Mouse (Mus musculus): ENCODE results near the gene Wnk1. TPM values are rescaled to one million over a fixed set of nuclear protein-coding genes. Genes with fewer than 3 reads are reported as not detected.
"Not testable (repeated sequence)": the region's sequence is repeated elsewhere in the genome, so short reads cannot be mapped to it uniquely, and the experiment has no call there.

The Wnk1 gene
- 49.3 and 51.8 TPM in 2 replicates for polyA plus RNA-seq (2015; fragmentation: Nextera tagmentation; extraction: Ambion mirVana)

DNA sequence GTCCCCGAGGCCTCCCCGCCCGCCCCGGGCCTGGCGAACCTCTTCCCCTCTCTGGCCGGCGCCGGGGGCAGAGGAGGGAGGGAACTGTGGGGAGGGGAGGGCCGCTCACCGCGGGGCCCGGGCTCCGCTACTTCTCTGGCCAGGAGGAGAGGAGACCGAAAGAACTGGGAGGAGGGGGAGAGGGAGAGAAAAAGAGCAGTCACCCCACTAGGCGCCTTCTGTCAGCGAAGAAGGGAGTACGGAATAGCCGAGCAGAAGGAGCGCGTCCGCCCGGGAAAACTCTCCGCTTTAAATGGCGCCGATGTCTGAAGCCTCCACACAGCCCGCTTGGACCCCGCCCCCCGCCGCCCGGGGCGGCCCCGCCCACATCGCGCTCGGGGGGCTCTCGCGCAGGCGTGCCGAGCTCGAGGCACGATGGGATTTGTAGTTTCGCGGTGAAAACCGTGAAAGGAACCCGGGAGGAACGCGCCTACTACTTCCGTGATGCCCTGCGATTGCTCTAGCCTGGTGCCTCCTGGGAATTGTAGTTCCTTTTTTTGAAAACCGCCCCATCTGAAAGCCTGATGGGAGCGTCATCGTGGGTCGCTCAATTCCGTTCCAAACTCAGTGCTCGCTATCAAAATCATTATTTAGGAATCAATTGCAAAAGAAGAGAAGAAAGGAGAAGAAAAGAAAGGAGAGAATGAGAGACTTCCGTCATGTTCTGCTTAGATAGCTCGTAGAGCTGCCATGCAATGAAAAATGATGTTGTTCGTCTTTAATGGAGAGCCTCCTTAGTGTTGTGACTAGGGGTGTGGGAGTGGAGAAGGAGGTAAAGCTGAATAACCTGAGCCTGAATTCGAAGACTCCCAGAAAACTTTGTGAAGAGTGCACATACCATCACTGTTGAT is at the start of gene Wnk1:
Gene Wnk1, minus strand, starts transcription at position 307 of the 890 bp plus-strand sequence.
- Histone ChIP-seq H3K9ac (ENCODE audit: low read length) (peak within 1 kb of the TSS; percentile 95), H3K27me3 (ENCODE audit: control insufficient read depth, insufficient read depth, low read length) (no peaks in the 10 kb centered on the region), H3K9me3 (replicated peaks; ENCODE audit: control insufficient read depth, low read length) (no peaks in the 10 kb centered on the region), H3K4me2 (ENCODE audit: low read depth, low read length) (peak within 1 kb of the TSS; percentile 88), H3K36me3 (ENCODE audit: control insufficient read depth, insufficient read depth) (peaks cover 4% of the 10 kb centered on the region; the same call in 1 of the 2 replicates), H3K4me3 (ENCODE audit: low read length) (peak within 1 kb of the TSS; percentile 98), H3K4me1 (ENCODE audit: control insufficient read depth, insufficient read depth, low read length) (peaks cover 2% of the 10 kb centered on the region; the same call in 1 of the 2 replicates), H3K27ac (ENCODE audit: low read length) (peak within 1 kb of the TSS; percentile 100)
- ATAC-seq (replicated peaks; ENCODE audit: extremely low read depth, insufficient read depth, low FRiP score): peak; percentile 92
- under 1% methylated on average over 58 of the region's 59 CpGs for WGBS

GRCm38 (mm10) chr6:120087041-120087440 is 48.6 kb upstream of the Wnk1 start:
- H3K4me2 ChIP-seq (ENCODE audit: low read depth, low read length); H3K9me3 ChIP-seq (replicated peaks; ENCODE audit: control insufficient read depth, low read length); H3K36me3 ChIP-seq (ENCODE audit: control insufficient read depth, insufficient read depth); H3K4me3 ChIP-seq (ENCODE audit: low read length); H3K27me3 ChIP-seq (ENCODE audit: control insufficient read depth, insufficient read depth, low read length); ATAC-seq (replicated peaks; ENCODE audit: extremely low read depth, insufficient read depth, low FRiP score); H3K27ac ChIP-seq (ENCODE audit: low read length); H3K4me1 ChIP-seq (ENCODE audit: control insufficient read depth, insufficient read depth, low read length); H3K9ac ChIP-seq (ENCODE audit: low read length): not testable (repeated sequence)
- 90% methylated on average over 6 of the region's 8 CpGs for WGBS

- H3K27me3 ChIP-seq (ENCODE audit: control insufficient read depth, insufficient read depth, low read length): no peaks in the 10 kb centered on the region
- no peak overlapping the region for H3K4me3 ChIP-seq (ENCODE audit: low read length)
- no peak overlapping the region for H3K4me2 ChIP-seq (ENCODE audit: low read depth, low read length)
- no peaks in the 10 kb centered on the region for H3K9me3 ChIP-seq (replicated peaks; ENCODE audit: control insufficient read depth, low read length)
- no peaks in the 10 kb centered on the region for H3K4me1 ChIP-seq (ENCODE audit: control insufficient read depth, insufficient read depth, low read length)
- WGBS: 80% methylated on average over 3 of the region's 3 CpGs
- no peak for ATAC-seq (replicated peaks; ENCODE audit: extremely low read depth, insufficient read depth, low FRiP score)
- no peaks in the 10 kb centered on the region for H3K36me3 ChIP-seq (ENCODE audit: control insufficient read depth, insufficient read depth)
- no peak overlapping the region for H3K9ac ChIP-seq (ENCODE audit: low read length)
- no peak overlapping the region for H3K27ac ChIP-seq (ENCODE audit: low read length)
Measured at GRCm38 (mm10) chr6:120085832-120086231, 47.4 kb upstream of the Wnk1 start.

GRCm38 (mm10) chr6:120084983-120085382 is 46.5 kb upstream of the Wnk1 start:
- ATAC-seq (replicated peaks; ENCODE audit: extremely low read depth, insufficient read depth, low FRiP score): no peak

DNA sequence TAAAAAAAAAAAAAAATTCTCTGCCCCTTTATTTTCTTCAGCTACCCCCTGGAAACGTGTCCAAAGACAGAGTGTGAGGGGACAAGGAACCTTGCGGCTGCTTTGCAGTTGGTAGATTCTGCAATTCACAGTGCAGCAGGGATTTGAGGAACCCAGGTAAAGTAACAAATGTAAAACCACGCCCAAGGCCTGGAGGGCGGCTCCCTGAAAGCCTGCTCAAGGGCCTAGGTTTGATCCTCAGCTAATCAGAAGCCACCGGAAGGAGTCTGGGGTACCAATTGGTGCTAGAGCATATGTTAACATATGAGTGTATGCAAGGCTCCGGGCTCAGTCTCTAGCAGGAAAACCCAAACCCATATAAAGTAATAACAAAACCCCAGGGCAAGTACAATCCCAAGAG is 45.0 kb upstream of the Wnk1 start:
- Histone ChIP-seq H3K27me3 (ENCODE audit: control insufficient read depth, insufficient read depth, low read length) (no peaks in the 10 kb centered on the region), H3K27ac (ENCODE audit: low read length) (no peak overlapping the region), H3K4me3 (ENCODE audit: low read length) (no peak overlapping the region), H3K36me3 (ENCODE audit: control insufficient read depth, insufficient read depth) (no peaks in the 10 kb centered on the region), H3K9ac (ENCODE audit: low read length) (no peak overlapping the region), H3K4me2 (ENCODE audit: low read depth, low read length) (no peak overlapping the region), H3K9me3 (replicated peaks; ENCODE audit: control insufficient read depth, low read length) (no peaks in the 10 kb centered on the region), H3K4me1 (ENCODE audit: control insufficient read depth, insufficient read depth, low read length) (no peaks in the 10 kb centered on the region)
- WGBS: 65% methylated on average over 6 of the region's 6 CpGs
- no peak for ATAC-seq (replicated peaks; ENCODE audit: extremely low read depth, insufficient read depth, low FRiP score)

More at GRCm38 (mm10) chr6:120084983-120085382, 46.5 kb upstream of the Wnk1 start:
- no peak overlapping the region for H3K4me2 ChIP-seq (ENCODE audit: low read depth, low read length)
- no peaks in the 10 kb centered on the region for H3K36me3 ChIP-seq (ENCODE audit: control insufficient read depth, insufficient read depth)
- no peak overlapping the region for H3K9ac ChIP-seq (ENCODE audit: low read length)
- 91% methylated on average over 2 of the region's 2 CpGs for WGBS
- no peaks in the 10 kb centered on the region for H3K4me1 ChIP-seq (ENCODE audit: control insufficient read depth, insufficient read depth, low read length)
- H3K27ac ChIP-seq (ENCODE audit: low read length): no peak overlapping the region
- H3K4me3 ChIP-seq (ENCODE audit: low read length): no peak overlapping the region
- H3K27me3 ChIP-seq (ENCODE audit: control insufficient read depth, insufficient read depth, low read length): no peaks in the 10 kb centered on the region
- no peaks in the 10 kb centered on the region for H3K9me3 ChIP-seq (replicated peaks; ENCODE audit: control insufficient read depth, low read length)

DNA sequence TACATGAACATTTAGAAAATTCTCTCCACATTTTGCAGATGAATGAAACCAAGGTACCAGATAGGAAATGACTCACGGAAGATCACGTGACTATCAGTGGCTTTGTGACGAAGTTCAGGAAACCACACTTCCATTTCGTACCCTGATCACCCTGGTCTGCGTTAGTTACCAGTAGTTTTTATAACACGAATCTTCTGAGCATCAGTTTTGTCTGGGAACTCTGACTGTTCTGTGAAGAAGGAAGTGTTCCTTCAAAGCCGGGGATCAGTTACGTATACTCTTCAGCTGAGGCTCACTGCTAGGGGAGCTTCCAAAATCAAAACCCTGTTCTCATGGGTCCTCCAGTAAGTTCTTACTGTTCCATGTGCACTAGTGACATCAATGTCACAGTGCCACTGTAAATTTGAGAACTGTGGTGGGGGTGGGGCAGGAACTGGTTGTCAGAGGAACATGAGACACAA is 44.5 kb upstream of the Wnk1 start:
- no peak overlapping the region for H3K9ac ChIP-seq (ENCODE audit: low read length)
- H3K27me3 ChIP-seq (ENCODE audit: control insufficient read depth, insufficient read depth, low read length): no peaks in the 10 kb centered on the region
- no peaks in the 10 kb centered on the region for H3K4me1 ChIP-seq (ENCODE audit: control insufficient read depth, insufficient read depth, low read length)
- no peaks in the 10 kb centered on the region for H3K9me3 ChIP-seq (replicated peaks; ENCODE audit: control insufficient read depth, low read length)
- H3K4me3 ChIP-seq (ENCODE audit: low read length): no peak overlapping the region
- H3K4me2 ChIP-seq (ENCODE audit: low read depth, low read length): no peak overlapping the region
- no peak overlapping the region for H3K27ac ChIP-seq (ENCODE audit: low read length)
- ATAC-seq (replicated peaks; ENCODE audit: extremely low read depth, insufficient read depth, low FRiP score): no peak
- 76% methylated on average over 8 of the region's 8 CpGs for WGBS
- H3K36me3 ChIP-seq (ENCODE audit: control insufficient read depth, insufficient read depth): no peaks in the 10 kb centered on the region

- Histone ChIP-seq H3K9ac (ENCODE audit: low read length) (no peak overlapping the region), H3K36me3 (ENCODE audit: control insufficient read depth, insufficient read depth) (no peaks in the 10 kb centered on the region), H3K4me3 (ENCODE audit: low read length) (no peak overlapping the region), H3K27ac (ENCODE audit: low read length) (no peak overlapping the region), H3K27me3 (ENCODE audit: control insufficient read depth, insufficient read depth, low read length) (no peaks in the 10 kb centered on the region), H3K4me1 (ENCODE audit: control insufficient read depth, insufficient read depth, low read length) (no peaks in the 10 kb centered on the region), H3K9me3 (replicated peaks; ENCODE audit: control insufficient read depth, low read length) (no peaks in the 10 kb centered on the region), H3K4me2 (ENCODE audit: low read depth, low read length) (no peak overlapping the region)
- WGBS: 88% methylated on average over 6 of the region's 6 CpGs
- no peak for ATAC-seq (replicated peaks; ENCODE audit: extremely low read depth, insufficient read depth, low FRiP score)
Measured at GRCm38 (mm10) chr6:120082251-120082950, 43.9 kb upstream of the Wnk1 start.

DNA sequence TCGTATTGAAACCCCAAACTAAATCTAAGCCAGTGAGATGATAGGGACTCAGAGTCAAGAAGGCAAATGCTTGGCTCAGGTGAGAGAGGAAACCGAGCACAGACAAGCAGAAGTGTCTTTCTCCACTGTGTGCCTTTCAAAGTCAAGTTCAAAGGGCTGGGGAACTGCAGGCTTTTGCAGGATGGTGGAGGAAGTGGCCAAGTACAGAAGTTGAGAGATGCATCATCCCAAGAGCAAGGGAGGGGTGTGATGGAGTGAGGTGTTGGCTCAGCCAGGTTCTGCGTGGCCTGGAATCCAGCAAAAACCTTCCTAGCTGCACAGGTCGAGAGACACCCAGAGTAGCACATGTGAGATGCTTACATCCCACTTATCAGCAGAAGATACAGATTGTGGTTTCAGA is 43.0 kb upstream of the Wnk1 start:
- Histone ChIP-seq H3K36me3 (ENCODE audit: control insufficient read depth, insufficient read depth) (no peaks in the 10 kb centered on the region), H3K4me3 (ENCODE audit: low read length) (no peak overlapping the region), H3K27ac (ENCODE audit: low read length) (no peak overlapping the region), H3K9ac (ENCODE audit: low read length) (no peak overlapping the region), H3K4me1 (ENCODE audit: control insufficient read depth, insufficient read depth, low read length) (no peaks in the 10 kb centered on the region), H3K4me2 (ENCODE audit: low read depth, low read length) (no peak overlapping the region), H3K27me3 (ENCODE audit: control insufficient read depth, insufficient read depth, low read length) (no peaks in the 10 kb centered on the region), H3K9me3 (replicated peaks; ENCODE audit: control insufficient read depth, low read length) (no peaks in the 10 kb centered on the region)
- WGBS: 69% methylated on average over 4 of the region's 4 CpGs
- ATAC-seq (replicated peaks; ENCODE audit: extremely low read depth, insufficient read depth, low FRiP score): no peak

DNA sequence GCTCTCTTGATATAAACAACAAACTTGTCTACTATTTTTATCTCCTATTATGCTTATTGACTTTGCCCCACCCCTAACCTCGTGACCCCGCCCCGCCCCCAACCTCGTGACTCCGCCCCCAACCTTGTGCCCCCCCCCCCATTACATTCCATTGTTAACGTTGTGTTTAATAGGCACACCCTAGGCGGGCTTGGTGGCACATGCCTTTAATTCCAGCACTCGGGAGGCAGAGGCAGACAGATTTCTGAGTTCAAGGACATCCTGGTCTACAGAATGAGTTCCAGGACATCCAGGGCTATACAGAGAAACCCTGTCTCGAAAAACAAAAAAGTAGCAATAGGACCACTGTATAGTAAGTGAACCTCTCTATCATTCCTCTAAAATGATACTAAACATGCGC is 41.1 kb upstream of the Wnk1 start:
- Histone ChIP-seq H3K4me3 (ENCODE audit: low read length) (no peak overlapping the region), H3K36me3 (ENCODE audit: control insufficient read depth, insufficient read depth) (no peaks in the 10 kb centered on the region), H3K4me2 (ENCODE audit: low read depth, low read length) (no peak overlapping the region), H3K4me1 (ENCODE audit: control insufficient read depth, insufficient read depth, low read length) (no peaks in the 10 kb centered on the region), H3K27me3 (ENCODE audit: control insufficient read depth, insufficient read depth, low read length) (no peaks in the 10 kb centered on the region), H3K27ac (ENCODE audit: low read length) (no peak overlapping the region), H3K9ac (ENCODE audit: low read length) (no peak overlapping the region), H3K9me3 (replicated peaks; ENCODE audit: control insufficient read depth, low read length) (no peaks in the 10 kb centered on the region)
- 77% methylated on average over 10 of the region's 10 CpGs for WGBS
- ATAC-seq (replicated peaks; ENCODE audit: extremely low read depth, insufficient read depth, low FRiP score): no peak

Data from heart, embryonic 16.5 days (tissue).